Mouse (Mus musculus): ENCODE data around the gene Trim31.

Trim31 gene

DNA sequence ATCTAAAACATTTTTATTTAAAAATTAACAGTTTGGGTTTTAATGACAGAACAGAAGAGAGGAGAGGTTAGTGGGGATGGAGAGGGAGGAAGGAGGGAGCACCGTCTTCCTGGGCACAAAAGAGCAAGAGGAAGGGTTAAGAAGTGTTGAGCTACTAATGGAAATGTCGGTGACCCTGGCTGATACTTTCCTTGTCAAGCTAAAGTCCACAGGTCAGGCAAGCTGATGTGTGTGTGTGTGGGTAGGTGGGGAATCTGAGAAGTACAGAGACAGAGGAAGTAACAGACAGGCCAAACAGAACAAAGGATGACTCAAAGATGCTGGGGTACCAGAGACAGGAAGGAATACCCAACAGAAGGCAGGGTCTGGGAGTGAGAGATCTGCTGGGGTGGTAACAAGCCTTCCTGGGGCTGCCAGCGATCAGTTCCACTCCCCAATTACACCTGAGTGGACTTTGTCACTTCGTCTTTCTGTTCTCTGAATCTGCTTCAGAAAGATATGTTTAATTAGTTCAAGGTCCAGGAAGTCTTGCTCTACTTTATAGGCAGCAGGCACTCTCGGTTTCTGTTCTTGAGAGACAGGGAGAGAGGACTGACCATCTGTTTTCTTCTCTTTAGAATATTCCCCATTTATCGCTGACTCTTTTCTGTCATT is at the start of gene Trim31:
Gene Trim31 (plus strand): TSS at position 567 of the 654 bp plus-strand sequence.
- no peak for DNase-seq (ENCODE audit: low read depth, low spot score)

DNA sequence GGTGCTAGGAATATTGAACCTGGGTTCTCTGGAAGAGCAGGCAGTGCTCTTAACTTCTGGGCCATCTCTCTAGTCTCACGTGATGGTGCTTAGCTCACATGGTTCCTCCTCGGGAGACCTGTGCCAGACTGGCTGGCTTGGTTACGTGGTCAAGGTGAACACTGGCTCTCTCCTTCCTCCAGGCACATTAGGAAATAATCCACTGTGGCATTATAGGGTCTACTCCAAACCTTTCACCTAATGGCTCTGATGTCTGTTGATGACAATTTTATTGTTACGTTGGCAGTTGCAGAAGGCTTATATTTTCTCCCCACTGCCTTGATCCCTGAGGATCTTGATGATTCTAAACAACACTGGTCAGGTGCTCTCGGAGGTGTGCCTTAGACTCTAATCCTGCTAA is 49.0 kb upstream of the Trim31 start:
- DNase-seq (ENCODE audit: low read depth, low spot score): no peak

DNA sequence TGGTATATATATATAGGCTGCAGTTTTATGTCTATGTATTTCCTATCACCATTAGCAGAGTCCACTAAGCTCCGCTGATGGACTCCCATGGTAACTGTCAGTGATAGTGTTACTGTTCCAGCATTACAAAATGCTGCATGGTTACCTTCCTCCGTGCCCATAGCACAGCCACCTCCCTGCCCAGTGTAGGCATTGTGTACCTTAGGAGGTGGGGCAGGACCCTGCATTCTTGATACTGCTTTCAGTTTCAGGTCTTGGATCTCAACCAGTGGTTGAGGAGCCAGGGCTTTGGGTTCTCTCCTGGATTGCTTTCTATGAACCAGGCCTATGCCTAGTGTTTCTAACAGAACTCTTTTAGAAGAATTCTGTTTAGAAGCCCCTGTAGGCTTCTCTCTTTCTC is 47.9 kb upstream of the Trim31 start:
- DNase-seq (ENCODE audit: low read depth, low spot score): no peak

DNA sequence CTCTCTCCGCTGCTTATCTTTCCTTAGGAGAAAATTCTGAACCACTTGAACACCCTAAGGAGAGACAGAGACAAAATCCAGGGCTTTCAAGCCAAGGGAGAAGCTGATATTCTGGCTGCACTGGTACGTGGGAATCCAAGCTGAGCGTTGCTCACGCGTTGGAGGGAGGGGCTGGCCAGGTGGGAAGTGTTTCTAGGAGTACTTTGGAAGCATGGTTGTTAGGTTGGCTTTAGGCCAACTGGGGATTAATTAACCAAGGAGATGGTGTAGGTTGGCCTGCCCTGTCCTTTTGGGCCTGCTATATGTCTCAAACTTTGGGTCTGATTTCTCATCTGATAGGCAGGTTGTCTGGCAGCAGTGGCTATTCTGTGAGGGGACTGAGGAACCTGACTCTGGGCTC is 46.7 kb upstream of the Trim31 start:
- DNase-seq (ENCODE audit: low read depth, low spot score): no peak

DNA sequence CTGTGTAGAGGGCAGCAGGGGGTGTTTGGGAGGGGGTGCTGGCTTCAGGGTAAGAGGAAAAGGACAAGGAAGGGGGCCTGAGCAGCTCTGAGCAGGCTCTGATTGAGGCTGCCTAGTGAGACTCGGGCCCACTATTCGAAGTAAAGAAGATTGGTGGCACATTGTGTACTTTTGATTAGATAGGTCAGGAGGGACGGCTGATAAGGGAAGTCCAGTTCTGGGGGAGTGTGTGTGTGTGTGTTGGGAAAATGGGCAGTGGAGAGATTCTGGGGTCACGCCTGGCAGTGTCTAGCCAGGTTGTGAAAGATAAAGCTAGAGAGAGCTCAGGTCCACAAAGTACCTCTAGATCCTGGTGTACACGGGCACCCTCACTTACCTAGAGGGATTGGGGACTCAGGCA is 46.3 kb upstream of the Trim31 start:
- no peak for DNase-seq (ENCODE audit: low read depth, low spot score)

DNA sequence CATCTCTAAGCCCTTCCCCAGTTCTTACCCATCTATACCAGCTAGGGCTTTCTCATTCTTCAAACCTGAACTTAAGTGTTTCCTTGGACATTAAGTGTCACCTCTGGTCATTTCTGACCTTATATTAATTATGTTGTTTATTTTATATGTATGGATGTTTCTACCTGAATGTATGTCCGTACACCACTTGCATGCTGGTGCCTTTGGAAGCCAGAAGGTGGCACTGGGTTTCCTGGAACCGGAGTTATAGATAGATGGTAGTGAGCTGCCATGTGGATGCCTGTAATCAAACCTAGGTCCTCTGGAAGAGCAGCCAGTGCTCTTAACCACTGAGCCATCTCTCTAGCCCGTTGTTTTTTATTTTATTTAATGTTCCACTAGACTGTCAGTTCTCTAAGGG is 42.4 kb upstream of the Trim31 start:
- no peak for DNase-seq (ENCODE audit: low read depth, low spot score)

DNA sequence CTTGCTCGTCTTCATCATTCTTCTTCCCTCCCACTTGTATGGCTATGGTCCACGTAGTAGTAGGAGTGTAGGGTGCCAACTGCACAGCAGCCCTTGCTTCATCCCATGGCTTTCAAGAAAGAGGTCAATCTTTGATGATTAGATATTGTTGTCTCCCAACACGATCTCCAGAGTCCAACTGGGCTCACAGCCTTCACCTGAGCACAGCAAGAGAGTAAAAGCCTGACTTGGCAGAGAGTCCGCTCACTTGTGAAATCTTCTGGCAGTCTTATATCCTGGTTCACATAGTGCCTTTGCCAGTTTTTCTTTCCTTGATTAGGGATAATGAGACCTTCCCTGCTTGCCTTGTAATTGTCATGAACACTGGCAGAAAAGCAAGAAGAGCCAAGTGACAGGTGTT is 41.7 kb upstream of the Trim31 start:
- DNase-seq (ENCODE audit: low read depth, low spot score): no peak

DNA sequence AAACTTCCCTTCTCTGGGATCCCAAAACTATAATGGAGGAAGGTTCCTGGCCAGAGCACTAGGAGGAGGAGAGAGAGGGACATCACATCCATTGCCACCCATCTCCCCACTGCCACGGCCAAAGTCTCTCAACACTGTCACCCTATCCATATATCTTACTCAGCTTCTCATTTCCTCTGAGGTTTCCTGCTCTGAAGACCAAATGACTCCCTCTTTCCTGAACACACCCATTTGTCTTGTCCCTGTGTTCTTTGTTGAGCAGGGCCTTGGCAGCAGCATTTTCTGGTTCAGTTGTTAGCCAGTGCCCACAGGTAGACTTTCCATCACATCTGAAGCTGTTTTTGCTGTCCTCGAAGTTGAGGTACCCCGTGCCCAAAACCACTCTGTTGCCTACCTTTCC is 39.7 kb upstream of the Trim31 start:
- DNase-seq (ENCODE audit: low read depth, low spot score): no peak

DNA sequence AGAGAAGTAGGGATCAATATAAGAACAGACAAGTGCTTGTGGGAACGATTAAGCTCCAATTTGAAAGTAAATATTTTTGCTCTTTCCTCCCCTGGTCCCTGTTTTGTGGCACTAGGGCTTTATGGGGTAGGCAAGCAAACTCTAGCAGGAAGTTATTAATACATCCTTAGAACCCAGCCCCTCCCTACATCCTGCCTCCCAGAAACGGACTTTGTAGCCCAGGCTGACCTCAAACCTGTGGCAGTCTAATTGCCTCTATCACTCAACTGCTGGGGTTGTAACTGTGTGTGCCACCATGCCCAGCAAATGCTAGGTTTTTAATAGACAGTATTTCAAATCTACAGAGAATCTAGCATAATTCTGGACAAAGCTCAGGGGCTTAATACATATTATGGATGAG is 36.2 kb upstream of the Trim31 start:
- no peak for DNase-seq (ENCODE audit: low read depth, low spot score)

DNA sequence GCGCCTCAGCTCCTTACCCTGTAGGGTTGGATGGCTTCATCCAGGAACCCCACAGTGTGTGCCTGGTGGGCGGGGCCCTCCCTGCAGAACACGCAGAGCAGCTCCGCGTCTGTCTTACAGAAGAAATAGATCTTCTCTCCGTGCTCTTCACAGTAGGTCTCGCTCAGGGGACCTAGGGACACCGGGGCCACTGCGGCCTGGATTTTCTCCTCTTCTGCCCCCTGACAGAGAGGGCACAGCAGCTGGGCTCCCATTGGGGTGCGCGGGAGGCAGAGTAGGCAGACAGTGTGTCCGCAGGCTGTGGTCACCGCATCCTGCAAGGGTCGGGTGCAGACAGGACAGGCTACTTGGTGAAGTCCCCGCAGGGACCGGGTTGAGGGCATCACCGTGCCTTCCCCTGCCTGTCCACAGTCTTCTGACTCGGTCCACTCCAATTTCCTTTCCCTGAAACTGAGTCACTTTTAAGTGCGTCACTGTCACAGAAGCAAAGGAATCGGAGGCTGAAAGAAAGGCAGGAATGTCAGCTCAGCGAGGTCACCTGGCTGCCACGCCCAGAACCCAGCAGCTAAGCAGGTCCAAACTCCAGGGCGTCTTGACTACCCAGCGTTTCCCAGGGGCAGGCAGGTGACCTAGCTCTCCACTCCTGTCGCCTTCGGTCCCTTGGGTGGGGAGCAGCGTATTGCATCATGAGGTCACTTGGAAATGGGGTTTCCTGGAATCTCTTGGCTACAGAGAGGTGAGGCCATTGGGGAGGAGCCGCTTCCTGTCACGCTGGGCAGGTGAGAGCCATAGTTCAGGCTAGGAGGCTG is 31.0 kb upstream of the Trim31 start, which contains the start of gene Trim15:
Gene Trim15 (minus strand): TSS at position 492 of the 809 bp plus-strand sequence.
- no peak for DNase-seq (ENCODE audit: low read depth, low spot score)

DNA sequence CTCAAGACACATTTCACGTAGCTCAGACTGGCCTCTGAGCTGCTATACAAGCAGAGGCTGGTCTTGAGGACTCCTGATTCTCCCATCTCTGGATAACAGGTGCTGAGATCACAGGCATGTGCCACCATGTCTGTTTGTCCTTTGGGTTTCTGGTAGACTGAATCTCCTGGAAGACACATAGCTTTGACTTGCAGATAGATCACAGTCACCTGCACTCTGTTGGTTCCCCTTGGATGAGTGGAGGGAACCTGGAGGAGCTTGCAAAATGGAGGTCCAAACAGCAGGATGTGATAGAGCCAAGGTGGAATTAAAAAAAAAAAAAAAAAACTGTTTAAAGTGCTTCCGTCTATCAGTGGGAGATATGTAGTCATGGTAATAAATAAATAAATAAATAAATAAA is 29.1 kb upstream of the Trim31 start:
- DNase-seq (ENCODE audit: low read depth, low spot score): no peak

DNA sequence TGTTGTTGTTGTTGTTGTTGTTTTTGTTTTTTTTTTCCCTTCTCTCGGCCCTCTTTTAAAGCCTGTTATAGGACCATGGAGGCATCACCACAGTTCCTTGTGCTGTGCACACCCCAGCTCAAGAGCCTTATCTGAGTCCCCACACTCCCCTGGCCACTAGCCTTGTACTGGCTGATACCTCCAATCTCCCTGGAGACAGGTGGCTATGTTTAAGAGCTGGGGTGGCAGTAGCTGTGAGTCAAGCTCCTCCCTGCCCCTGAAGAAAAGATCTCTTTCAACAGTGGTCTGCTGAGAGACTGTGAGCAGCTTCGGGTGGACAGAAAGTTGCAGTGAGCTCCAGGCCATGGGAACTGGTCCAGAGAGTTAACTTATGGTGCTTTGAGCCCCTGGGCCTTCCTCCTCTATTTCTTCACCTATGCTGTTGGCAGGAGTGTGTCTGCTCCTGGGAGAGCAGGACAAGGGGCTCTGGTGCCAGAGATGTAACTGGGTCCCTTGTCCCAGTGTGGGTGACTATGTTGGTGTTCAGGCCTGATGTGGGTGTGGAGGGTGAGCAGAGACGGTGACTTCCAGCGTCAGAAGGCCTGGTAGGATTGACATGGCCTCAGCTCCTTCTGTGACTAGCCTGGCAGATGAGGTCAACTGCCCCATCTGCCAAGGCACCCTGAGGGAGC is 28.5 kb upstream of the Trim31 start, which contains the start of gene Trim10:
Gene Trim10 (plus strand): TSS at position 291 of the 671 bp plus-strand sequence.
- no peak for DNase-seq (ENCODE audit: low read depth, low spot score)

DNA sequence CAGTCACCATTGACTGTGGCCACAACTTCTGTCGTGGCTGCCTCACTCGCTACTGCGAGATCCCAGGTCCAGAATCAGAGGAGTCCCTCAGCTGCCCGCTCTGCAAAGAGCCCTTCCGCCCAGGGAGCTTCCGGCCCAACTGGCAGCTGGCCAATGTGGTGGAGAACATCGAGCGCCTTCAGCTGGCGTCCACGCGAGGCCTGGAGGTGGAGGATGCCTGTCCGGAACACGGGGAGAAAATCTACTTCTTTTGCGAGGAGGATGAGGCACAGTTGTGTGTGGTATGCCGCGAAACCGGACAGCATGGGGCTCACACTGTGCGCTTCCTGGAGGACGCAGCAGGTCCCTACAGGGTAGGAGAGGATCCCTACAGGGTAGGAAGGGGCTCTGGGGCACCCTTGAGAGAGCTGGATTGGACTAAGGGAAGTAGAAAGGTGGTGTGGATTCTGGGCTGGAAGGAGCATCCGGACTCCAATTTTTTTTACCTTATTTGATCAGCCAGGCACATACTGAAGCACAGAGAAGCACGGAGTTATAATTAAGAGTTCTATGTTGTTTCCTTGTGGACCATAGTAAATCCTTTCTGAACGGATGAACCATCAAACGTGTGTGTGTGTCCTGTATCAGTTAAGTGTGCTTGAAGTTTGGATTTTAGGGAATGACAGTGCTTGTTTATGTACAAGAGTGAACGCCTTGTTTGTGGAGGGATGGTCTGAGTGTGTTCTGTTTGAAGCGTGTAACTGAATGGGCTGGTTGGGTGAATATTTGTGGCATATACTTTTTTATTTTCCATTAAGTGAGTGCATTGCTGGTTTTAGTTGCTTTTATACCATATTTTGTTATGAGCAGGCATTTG is 27.7 kb upstream of the Trim31 start:
- no peak for DNase-seq (ENCODE audit: low read depth, low spot score)

DNA sequence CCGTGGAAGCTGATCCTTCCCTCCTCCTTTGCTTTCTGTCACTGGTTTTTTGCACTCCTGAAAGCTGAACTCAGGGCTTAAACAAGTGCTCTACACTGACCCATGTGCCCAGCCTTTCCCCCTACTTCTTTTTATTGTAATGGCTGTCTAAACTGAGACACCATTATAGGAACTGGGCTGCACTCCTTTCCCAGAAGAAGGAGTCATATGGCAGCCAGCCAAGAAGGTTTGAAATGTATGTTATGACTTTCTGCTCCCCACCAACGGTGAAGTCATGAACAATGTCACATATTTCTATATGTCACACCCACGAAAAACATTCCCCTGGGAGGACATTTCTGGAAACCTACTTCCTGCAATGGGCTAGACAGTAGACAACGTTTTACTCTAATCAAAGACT is 23.3 kb upstream of the Trim31 start:
- DNase-seq (ENCODE audit: low read depth, low spot score): no peak

DNA sequence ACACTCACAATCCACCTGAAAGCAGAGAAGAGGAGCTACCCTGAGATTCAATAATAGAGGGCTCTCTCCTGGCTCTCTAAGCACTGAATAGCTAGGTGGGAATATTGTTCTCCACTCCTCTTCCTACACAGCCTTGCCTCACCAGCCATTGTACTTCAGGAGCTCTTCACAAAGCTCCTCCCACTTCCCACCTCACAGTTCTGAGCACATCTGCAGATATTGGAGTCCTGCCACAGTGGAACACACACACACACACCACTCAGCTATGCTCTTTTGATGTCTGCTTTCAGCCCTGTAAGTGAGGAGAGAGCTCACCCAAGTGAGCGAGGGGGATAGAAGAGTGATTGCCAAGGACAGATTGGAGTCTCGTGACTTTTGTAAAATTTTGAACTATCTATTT is 14.6 kb upstream of the Trim31 start:
- DNase-seq (ENCODE audit: low read depth, low spot score): no peak

DNA sequence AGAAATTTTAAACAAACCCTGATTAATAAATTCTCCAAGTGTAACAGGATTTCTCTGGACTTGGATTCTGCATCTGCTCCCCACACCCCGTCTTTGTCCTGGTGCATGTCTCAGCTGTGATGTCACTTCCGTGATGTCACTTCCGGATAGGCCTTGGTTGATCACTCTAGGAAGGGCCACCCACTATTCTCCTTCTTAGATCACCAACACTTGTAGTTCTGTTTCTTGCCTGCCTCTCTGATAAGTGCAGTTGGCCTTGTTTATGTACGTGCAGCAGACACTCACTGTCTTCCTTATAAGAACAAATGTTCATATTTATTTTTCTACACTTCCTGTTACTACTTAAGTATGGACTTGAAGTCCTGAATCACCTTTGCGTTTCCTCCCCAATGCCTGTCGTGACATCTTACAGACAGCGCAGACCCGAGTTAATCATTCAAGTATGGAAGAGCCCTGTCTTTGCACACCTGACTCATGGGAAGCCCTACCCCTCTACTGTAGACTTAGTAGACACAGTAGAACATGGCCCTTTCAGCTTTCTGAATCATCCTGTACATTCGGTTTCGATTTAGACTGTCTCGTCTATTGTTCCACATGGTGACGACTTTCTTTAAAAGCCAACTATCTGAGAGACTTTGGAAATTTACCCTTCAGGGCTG is 12.7 kb upstream of the Trim31 start:
- DNase-seq (ENCODE audit: low read depth, low spot score): no peak

DNA sequence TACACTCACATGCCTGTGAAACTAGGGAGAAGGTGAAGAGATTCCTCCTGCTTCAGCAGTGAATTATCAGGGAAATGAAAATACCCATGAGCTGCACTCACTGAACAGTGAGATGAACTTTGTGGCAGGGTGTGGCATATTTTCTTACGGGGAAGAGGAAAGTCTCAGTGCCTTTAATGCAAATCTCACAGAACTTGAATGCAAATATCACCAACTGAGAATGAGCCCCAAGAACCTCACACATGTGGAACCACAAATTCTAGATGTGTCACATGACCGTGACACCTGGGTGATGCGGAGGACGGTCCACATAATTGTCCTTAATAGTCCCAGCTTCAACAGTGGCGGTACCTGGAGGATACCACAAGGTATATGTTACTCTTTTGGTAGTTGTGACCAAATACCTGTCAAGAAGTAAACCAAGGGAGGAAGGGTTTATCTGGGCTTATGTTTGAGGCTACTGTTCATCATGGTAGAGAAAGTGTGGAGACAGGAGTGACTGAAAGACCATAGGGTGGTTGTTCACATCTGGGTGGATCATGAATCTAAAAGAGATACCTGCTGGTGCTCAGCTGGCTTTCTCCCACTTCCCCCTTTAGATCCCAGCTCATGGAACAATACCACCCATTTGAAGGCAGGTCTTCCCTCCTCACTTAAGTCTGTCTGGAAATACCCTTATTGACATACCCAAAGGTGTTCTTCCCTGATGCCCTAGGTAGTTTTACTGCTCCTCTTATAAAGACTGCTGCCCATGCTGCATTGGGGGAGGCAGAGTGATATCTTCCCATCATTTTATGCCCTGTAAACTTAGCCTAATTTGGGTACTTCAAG is 7.6 kb upstream of the Trim31 start, which contains the start of gene Trim40:
Gene Trim40 (minus strand): TSS at position 51 of the 831 bp plus-strand sequence.
- peak; percentile 68 for DNase-seq (ENCODE audit: low read depth, low spot score)

DNA sequence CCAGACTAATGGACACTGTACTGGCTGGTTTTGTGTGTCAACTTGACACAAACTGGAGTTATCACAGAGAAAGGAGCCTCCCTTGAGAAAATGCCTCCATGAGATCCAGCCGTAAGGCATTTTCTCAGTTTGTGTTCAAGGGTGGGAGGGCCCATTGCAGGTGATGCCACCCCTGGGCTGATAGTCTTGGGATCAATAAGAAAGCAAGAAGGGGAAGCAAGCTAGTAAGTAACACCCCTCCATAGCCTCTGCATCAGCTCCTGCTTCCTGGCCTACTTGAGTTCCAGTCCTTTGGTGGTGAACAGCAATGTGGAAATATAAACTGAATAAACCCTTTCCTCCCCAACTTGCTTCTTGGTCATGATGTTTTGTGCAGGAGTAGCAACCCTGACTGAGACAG is 6.4 kb upstream of the Trim31 start:
- DNase-seq (ENCODE audit: low read depth, low spot score): peak; percentile 74

DNA sequence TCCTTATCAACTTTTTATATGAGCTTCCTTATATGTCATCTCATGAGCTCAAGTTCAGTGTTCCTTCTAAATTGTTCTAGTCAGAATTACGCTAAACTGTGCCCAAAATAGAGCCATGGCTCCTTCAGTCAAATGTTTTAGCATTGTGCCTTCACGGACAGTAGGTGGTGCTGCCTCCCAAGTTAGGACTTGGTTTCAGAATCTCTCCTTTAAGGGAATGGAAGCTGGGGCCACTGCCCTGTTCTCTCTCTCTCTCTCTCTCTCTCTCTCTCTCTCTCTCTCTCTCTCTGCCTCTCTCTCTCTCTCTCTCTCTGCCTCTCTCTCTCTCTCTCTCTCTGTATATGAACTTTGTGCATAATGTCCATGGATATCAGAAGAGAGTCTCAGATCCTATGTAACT is 5.6 kb upstream of the Trim31 start:
- DNase-seq (ENCODE audit: low read depth, low spot score): peak; percentile 79

DNA sequence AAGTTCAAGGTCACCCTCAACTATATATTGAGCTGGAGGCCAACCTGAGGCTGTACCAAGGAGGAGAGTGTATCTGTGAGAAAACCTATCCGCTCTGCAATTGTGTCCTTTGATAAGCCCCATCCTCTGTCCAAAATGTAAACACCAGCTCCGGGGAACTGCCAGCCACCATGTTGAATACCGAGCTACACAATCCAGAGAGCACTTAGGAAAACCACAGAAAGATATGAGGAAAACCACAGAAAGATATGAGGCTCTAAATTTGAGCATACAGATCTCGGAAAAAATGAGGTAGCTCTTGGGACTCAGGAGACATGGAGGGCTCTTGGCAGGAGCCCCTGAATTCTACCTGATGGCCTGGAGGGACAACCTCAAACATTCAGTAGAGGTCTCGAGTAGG is 4.5 kb upstream of the Trim31 start:
- no peak for DNase-seq (ENCODE audit: low read depth, low spot score)
